8 mouse cellular contexts compared by ENCODE assay signal in the genomic region with DNA sequence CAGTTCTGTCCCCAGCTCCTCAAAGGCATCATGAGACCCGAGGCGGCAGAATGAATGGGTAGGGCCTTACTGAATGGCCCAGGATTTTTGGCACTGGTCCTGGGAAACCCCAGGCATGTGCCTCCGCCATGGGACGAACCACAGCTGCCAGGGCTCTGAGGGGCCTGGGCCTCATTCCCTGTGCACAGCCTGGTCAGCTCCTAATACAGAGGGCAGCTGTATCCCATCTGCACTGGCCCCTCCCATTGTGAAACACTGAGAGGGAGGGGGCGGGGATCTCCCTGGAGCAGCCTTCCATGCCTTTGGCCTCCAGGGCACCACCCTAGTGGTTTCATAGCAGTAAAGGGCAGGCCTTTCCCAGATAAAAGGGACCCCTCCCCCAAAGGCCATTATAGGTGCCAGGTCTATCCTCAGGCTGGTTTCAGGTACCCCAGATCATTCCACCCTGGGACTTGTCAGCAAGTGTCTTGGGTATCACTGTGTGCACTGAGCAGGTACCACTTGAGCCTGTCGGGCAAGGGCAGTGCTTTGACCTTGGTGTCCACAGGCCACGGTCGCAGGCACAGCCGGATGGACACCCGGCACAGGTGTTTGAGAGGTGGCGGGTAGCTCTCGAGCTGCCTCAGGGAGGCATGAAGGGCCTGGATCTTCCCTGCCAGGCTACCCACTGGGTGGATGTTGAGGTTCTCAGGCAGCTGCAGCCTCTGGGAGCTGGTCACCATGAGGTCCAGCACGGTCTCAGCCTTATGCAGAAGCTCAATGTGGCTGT. TPM values are rescaled to one million over a fixed set of nuclear protein-coding genes. Genes with fewer than 3 reads are reported as not detected.
A peak's percentile ranks its signal among the peaks of the same experiment; 100 is the strongest.
DNase-seq lines count a peak whose midpoint lies in the region; ATAC-seq and TF ChIP-seq lines count a peak whose summit lies in the region.

No protein-coding gene starts in this region.

- DNase-seq in left cerebral cortex, postnatal 4 days, result peak; percentile 74
- no peak for DNase-seq in left cerebral cortex, adult 8-10 months (ENCODE audit: low spot score in 2 of 2)
- peak; percentile 61 for DNase-seq in R1 (ENCODE audit: low read depth, low spot score)
- peak; percentile 44 to 75 for DNase-seq in gastrocnemius, postnatal 4 days (ENCODE audit: low spot score in 2 of 2)
- DNase-seq in kidney, adult 2 months, result peak; percentile 73
- peak; percentile 92 for DNase-seq in lung, postnatal 0 days (ENCODE audit: low spot score)
- DNase-seq in embryo, embryonic 10.5 days (ENCODE audit: low spot score), result no peak
- no peak for DNase-seq in T-cell, adult 2 months (ENCODE audit: low spot score)

- H3K27ac ChIP-seq in kidney, adult 2 months (ENCODE audit: insufficient read depth, low read depth, low read length), result no peak overlapping the region
- H3K27ac ChIP-seq in lung, postnatal 0 days (ENCODE audit: low read length), result no peak overlapping the region

- no peak overlapping the region for H3K9ac ChIP-seq in lung, postnatal 0 days (replicated peaks; ENCODE audit: low read depth)

- no peak overlapping the region for H3K4me3 ChIP-seq in kidney, adult 2 months (ENCODE audit: insufficient read depth, low read depth, low read length)
- no peak overlapping the region for H3K4me3 ChIP-seq in lung, postnatal 0 days (ENCODE audit: low read depth, low read length)

- no peaks in the 10 kb centered on the region for H3K27me3 ChIP-seq in kidney, adult 2 months (replicated peaks; ENCODE audit: control insufficient read depth, insufficient read depth, low read length)
- H3K27me3 ChIP-seq in lung, postnatal 0 days (replicated peaks; ENCODE audit: insufficient read depth, low read length), result no peaks in the 10 kb centered on the region

- H3K4me1 ChIP-seq in kidney, adult 2 months (ENCODE audit: control insufficient read depth, insufficient read depth, low read length), result peaks cover 7% of the 10 kb centered on the region; the same call in 1 of the 2 replicates
- H3K4me1 ChIP-seq in lung, postnatal 0 days (ENCODE audit: insufficient read depth, low read depth, low read length), result peaks cover 7% of the 10 kb centered on the region

- TF ChIP-seq POLR2A in kidney, adult 2 months (IDR thresholded peaks at IDR 0.05; ENCODE audit: low read depth, low read length), result no peak

- peak; percentile 82 for ATAC-seq in lung, postnatal 0 days

- H3K9me3 ChIP-seq in lung, postnatal 0 days (ENCODE audit: low read length), result no peaks in the 10 kb centered on the region

- H3K36me3 ChIP-seq in kidney, adult 2 months (ENCODE audit: control insufficient read depth, insufficient read depth, low read length), result no peaks in the 10 kb centered on the region; the same call in 1 of the 2 replicates
- H3K36me3 ChIP-seq in lung, postnatal 0 days (ENCODE audit: insufficient read depth, low read length), result peaks cover 40% of the 10 kb centered on the region

- no peak for TF ChIP-seq EP300 in lung, postnatal 0 days (IDR thresholded peaks at IDR 0.05)

- H3K4me2 ChIP-seq in lung, postnatal 0 days (replicated peaks; ENCODE audit: low read depth, low read length), result no peak overlapping the region

- intact Hi-C loops in left cerebral cortex, postnatal 4 days (cut with DNase I), result no loop called here

- TF ChIP-seq CTCF in kidney, adult 2 months (conservative IDR thresholded peaks at IDR 0.05; ENCODE audit: insufficient read depth, insufficient read length, low read depth, low read length), result no peak
- TF ChIP-seq CTCF in lung, postnatal 0 days (IDR thresholded peaks at IDR 0.05), result peak; percentile 26; the same call in 1 of the 2 replicates

- WGBS in kidney, adult 2 months, result 55% methylated on average over 13 of the region's 13 CpGs
- WGBS in lung, postnatal 0 days, result 71% methylated on average over 13 of the region's 13 CpGs

RNA-seq across cellular contexts. Expression of a gene that starts 6.6 kb away (rescaled TPM):
- total RNA-seq in left cerebral cortex, postnatal 4 days (2021), result 10 to 100 TPM; 29.2 to 33.2 TPM
- total RNA-seq in left cerebral cortex, adult 8-10 months (2022), result 10 to 100 TPM; 29.6 to 41.9 (median 38.2) TPM
- total RNA-seq in gastrocnemius, postnatal 4 days (2021), result 10 to 100 TPM; 13.4 to 18.9 TPM
- polyA plus RNA-seq in kidney, adult 2 months (2012; rRNA removed), result 24.5 and 35.2 TPM in 2 replicates
- polyA plus RNA-seq in lung, postnatal 0 days (2015; fragmentation: Nextera tagmentation; extraction: Ambion mirVana), result 24.9 and 26.1 TPM in 2 replicates

RNA-seq across cellular contexts. Expression of a gene that starts 11.2 kb away (rescaled TPM):
- 1 to 10 TPM; 2.5 to 3.7 TPM for total RNA-seq in left cerebral cortex, postnatal 4 days (2021)
- total RNA-seq in left cerebral cortex, adult 8-10 months (2022), result 1 to 10 TPM; 2.1 to 3.1 (median 2.9) TPM
- total RNA-seq in gastrocnemius, postnatal 4 days (2021), result 10 to 100 TPM; 12.3 to 13.3 TPM
- 4.7 and 6.7 TPM in 2 replicates for polyA plus RNA-seq in kidney, adult 2 months (2012; rRNA removed)
- polyA plus RNA-seq in lung, postnatal 0 days (2015; fragmentation: Nextera tagmentation; extraction: Ambion mirVana), result 2.9 and 4.3 TPM in 2 replicates

RNA-seq across cellular contexts. Expression of a gene that starts 15.9 kb away (rescaled TPM):
- total RNA-seq in left cerebral cortex, postnatal 4 days (2021), result 10 to 100 TPM; 55.6 to 58.9 TPM
- 10 to 100 TPM; 30.5 to 38.9 (median 34.4) TPM for total RNA-seq in left cerebral cortex, adult 8-10 months (2022)
- total RNA-seq in gastrocnemius, postnatal 4 days (2021), result 10 to 100 TPM; 29.2 to 32.8 TPM
- polyA plus RNA-seq in kidney, adult 2 months (2012; rRNA removed), result 26.4 and 27.3 TPM in 2 replicates
- 49.4 and 50.7 TPM in 2 replicates for polyA plus RNA-seq in lung, postnatal 0 days (2015; fragmentation: Nextera tagmentation; extraction: Ambion mirVana)

RNA-seq across cellular contexts. Expression of a gene that starts 20.1 kb away (rescaled TPM):
- total RNA-seq in left cerebral cortex, postnatal 4 days (2021), result 1 to 10 TPM; 2.1 to 2.5 TPM
- total RNA-seq in left cerebral cortex, adult 8-10 months (2022), result 1 to 10 TPM; 7.7 to 9.5 (median 9.3) TPM
- total RNA-seq in gastrocnemius, postnatal 4 days (2021), result under 1 TPM; 0.69 to 0.88 TPM
- 1.7 and 4.1 TPM in 2 replicates for polyA plus RNA-seq in kidney, adult 2 months (2012; rRNA removed)
- 0.47 and 0.94 TPM in 2 replicates for polyA plus RNA-seq in lung, postnatal 0 days (2015; fragmentation: Nextera tagmentation; extraction: Ambion mirVana)

Comparison
In these comparisons a context has a peak if more than half of its experiments do, and no peak if none do; other contexts are left out.
1. DNase-seq: peak in left cerebral cortex, postnatal 4 days (single experiment), R1 (single experiment), gastrocnemius, postnatal 4 days (2 of 2), kidney, adult 2 months (single experiment) and lung, postnatal 0 days (single experiment); none in left cerebral cortex, adult 8-10 months (0 of 2), embryo, embryonic 10.5 days (single experiment) and T-cell, adult 2 months (single experiment).